Mouse (Mus musculus) granulocyte monocyte progenitor cell, adult 5-6 weeks (primary cell): Measurements from ENCODE around the gene Gria1. TPM values are rescaled to one million over a fixed set of nuclear protein-coding genes. Genes with fewer than 3 reads are reported as not detected.

ENCODE experiments used
- ATAC-seq: replicated peaks from 2 replicates; pipeline ENCODE4 v1.8.0; 2016; ENCODE audit warnings: mild to moderate bottlenecking, moderate TSS enrichment, inconsistent platforms; ENCODE audit not compliant: poor library complexity, severe bottlenecking
- total RNA-seq, 2 experiments: library from RNA; stranded (forward) in 1 of 2; stranded (reverse) in 1 of 2; fragments of 200-712, 200-1000 nt in 1 of 2; fragments of >200 nt in 1 of 2; fragmentation: Nextera tagmentation in 1 of 2; gene quantifications; 2 replicates each; pipeline ENCODE4 v1.2.3; 2014 to 2017

The Gria1 gene
- not detected in 2 replicates for total RNA-seq (2014; fragmentation: Nextera tagmentation)
- not detected in 2 replicates for total RNA-seq (2017)

GRCm38 (mm10) chr11:57011024-57011690, at the start of gene Gria1:
Gene Gria1, plus strand, starts transcription at chr11:57011387.
- no peak for ATAC-seq

- no peak for ATAC-seq
Measured at GRCm38 (mm10) chr11:56961751-56962150, 49.4 kb upstream of the Gria1 start.

GRCm38 (mm10) chr11:56972814-56973213, 38.4 kb upstream of the Gria1 start:
- ATAC-seq = no peak

GRCm38 (mm10) chr11:56984321-56985000, 26.7 kb upstream of the Gria1 start:
- no peak for ATAC-seq

DNA sequence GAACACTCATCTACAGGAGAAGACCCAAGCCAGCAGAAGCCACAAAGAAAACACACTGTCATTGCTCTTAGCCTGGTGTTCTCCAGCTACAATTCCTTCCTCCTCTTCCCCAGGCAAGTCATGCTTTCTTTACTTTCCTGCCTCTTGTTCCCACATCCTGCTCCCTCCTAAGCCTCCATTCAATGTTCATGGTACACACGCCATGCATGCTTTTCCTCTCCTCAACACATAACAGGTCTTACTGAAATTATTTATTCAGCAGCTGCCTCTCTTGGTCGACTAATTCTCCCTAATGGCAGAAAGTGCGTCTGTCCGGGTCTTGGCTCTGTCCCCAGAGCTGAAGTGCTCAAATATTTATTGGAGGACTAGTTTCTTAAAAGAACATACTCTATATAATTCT, 25.7 kb upstream of the Gria1 start:
- no peak for ATAC-seq

GRCm38 (mm10) chr11:56999601-57000001, 11.6 kb upstream of the Gria1 start:
- no peak for ATAC-seq

GRCm38 (mm10) chr11:57004611-57005010, 6.6 kb upstream of the Gria1 start:
- no peak for ATAC-seq

- no peak for ATAC-seq
Measured at GRCm38 (mm10) chr11:57005341-57005740, 5.8 kb upstream of the Gria1 start.

- no peak for ATAC-seq
Measured at GRCm38 (mm10) chr11:57007790-57008189, 3.4 kb upstream of the Gria1 start.

- ATAC-seq = no peak
Measured at GRCm38 (mm10) chr11:57010611-57011010, 576 bp upstream of the Gria1 start.

DNA sequence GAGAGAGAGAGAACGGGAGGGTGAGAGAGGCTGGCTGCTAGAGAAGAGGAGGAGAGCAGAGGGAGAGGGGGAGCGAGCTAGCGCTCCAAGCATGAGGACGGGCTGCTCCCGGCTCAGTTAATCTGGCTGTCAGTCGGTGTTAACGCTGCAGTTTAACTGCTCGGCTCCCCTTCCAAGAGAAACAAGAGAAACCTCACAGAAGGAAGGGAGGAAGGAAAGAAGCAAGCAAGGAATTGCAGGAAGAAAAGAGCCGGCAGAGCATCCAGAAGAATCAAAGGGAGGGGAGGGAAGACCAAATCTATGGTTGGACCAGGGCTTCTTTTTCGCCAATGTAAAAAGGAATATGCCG, 478 bp downstream of the Gria1 start:
- ATAC-seq = no peak

GRCm38 (mm10) chr11:57012287-57012921, 1.2 kb downstream of the Gria1 start:
- no peak for ATAC-seq

DNA sequence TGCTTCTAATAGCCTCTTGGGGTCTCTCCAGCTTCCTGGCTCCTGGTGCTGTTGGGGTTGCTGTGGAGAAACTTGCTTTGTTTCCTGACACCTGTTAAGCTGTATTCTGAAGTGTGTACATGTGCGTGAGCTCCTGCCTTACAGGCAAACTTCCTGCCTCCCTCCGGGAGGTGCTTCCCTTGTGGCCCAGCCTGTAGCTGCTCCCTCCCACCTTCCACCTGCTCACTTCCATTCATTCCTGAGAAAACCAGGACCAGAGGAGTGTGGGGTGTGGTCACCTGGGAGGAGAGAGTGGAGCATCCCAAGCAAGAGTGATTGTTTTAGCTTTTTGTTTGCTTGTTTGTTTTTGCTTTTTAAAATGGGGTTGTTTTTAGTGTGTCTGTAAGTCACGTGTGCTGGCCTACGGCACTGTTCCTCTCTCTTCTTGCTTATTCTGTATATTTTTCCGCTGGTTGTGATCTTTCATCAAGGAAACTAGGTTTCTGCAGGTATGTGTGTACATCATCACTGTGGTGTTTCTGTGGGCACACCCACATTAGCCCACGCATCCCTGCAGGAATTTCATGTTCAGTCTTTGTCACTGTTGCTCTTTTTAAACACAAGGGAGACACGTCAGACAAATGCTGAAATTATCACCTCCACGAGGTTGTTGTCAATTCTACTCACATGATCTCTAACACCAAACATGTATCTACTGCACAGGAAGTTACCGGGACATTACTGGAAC, 2.4 kb downstream of the Gria1 start:
- no peak for ATAC-seq

DNA sequence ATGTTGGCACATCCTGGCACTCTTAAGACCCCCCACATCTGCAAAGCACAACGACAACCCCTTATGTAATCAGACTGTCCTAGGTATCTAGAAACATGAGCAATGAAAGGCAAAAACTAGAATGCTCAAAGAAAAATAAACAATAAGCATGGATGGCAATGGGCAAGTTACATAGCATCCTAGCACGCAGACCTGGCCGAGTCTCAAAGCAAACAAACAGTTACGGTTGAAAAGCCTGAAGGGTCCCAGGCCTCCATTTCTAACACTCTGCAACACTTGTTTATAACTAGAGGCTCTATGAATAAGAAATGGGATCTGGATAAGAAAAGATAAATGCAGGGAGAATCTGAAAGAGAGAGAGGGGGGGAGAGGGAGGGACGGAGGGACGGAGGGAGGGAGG, 3.2 kb downstream of the Gria1 start:
- ATAC-seq = no peak

DNA sequence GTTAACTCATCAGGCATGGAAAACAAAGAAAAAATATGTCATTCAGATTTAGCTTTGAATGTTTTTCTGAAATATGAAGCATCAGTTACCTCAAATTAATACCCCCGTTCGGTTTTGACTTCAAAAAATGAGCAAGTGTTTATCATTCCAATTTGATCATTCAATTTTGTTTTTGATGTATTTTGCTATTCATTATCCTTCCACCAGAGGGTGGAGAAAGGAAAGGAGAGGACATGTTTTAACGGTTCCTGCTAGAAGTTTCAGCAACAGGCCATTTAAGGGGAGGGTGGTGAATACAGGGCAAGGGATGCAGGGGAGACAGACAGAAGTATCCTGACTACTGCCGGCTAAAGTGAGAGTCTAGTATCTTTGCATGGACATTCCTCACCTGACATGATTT, 7.3 kb downstream of the Gria1 start:
- no peak for ATAC-seq

DNA sequence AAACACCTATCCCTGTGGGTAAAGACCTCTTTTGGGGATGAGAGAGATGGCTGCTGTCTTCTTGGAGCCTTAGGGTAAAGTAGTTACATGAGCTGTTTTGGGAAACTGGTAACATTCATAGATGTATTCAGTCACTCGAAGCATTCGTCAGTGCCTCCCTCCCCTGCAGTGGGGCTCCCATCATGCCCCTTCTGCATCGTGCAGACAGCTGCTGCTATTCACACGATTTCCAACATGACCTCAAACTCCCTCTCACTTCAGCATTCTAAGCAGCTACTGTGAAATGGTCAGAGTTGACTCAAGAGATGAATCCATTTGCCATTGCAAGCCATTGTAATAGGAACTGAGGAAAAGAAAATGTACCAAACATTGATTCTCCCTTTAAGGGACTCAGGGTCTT, 11.2 kb downstream of the Gria1 start:
- no peak for ATAC-seq

GRCm38 (mm10) chr11:57030448-57030847, 19.3 kb downstream of the Gria1 start:
- no peak for ATAC-seq

GRCm38 (mm10) chr11:57038807-57039206, 27.6 kb downstream of the Gria1 start:
- ATAC-seq = no peak

- no peak for ATAC-seq
Measured at GRCm38 (mm10) chr11:57039306-57039705, 28.1 kb downstream of the Gria1 start.

GRCm38 (mm10) chr11:57042057-57042456, 30.9 kb downstream of the Gria1 start:
- no peak for ATAC-seq

- ATAC-seq = no peak
Measured at GRCm38 (mm10) chr11:57044146-57044545, 33.0 kb downstream of the Gria1 start.
